Mouse (Mus musculus) natural killer cell, adult 2 months (primary cell): ENCODE measurements around the gene Isy1.
A peak's percentile ranks its signal among the peaks of the same experiment; 100 is the strongest.

Experiments
- DNase-seq, 2 experiments: peaks; one replicate each; pipeline ENCODE4 v3.0.0; 2022; ENCODE audit warnings: low spot score in 2 of 2

Isy1 gene

DNA sequence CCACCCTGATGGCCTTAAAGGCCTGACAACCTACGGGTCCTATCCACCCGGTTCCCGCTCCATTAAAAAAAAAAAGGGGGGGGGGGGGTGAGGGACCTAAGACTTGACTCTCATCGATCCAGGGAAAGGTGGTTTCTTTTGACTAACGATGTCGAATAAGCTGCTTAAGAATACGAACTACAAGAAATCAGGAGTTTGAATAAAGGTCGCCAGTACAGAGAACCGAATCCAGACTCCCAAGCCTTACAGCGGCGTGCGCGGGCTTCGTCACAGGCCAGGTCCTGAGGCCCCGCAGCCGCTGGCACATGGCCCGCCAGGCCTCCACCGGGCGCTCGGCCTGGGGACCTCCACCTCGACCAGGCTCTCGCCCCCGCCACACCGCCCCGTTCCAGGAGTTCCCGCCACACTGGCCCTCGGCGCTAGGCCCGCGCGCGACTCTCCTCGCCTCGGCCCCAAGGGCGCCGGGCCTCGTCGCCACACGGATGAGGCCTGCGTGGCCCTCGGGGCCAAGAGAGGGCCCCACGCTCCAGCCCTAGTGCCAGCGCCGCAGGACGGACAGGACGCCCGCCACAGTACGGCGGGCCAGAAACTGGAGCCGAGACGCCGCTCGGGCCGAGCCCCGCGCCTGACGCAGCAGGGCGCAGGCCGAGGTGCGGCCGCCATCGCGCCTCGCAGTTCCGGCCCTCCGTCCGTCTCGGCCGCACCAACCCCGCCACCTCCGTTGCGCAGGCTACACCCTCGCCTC lies 11.7 kb upstream of the Isy1 start:
- peak in 1 of 2 experiments; percentile 27 for DNase-seq

DNA sequence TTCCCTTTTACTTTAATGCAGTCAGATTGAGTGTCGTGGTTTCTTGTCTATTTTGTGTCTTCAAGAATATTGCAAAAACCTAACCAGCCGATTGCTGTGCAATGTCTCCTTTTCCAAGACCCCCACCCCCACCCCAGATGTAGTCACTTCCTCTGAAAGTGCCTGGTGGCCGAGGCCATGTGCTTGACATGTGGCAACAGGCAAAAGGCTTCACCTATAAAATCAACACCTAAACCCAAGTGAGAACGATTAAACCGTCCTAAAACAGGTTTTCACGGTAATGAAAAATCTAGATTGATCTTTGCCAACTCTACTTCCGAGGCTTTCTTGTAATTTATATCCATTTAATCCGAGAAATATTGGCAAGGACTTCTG lies 11.2 kb upstream of the Isy1 start:
- peak in 1 of 2 experiments; percentile 17 for DNase-seq

DNA sequence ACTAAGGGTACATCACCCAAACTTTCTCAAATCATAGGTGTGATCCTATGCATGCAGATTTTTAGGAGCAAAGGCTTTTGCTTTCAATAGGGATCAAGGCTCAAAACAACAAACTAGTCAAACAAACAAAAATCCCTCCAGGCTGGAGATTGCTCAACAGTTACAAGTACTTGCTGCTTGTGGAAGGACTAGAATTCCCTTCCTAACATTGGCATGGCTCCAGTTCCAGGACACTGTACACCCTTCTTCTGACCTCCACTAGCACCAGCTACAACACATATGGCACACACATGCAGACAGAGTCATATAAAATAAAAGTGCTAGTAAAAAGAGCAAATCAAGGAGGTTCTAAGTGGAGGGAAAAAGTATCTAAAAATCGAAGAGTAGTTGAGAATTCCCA lies 8.2 kb upstream of the Isy1 start:
- DNase-seq, result no peak

DNA sequence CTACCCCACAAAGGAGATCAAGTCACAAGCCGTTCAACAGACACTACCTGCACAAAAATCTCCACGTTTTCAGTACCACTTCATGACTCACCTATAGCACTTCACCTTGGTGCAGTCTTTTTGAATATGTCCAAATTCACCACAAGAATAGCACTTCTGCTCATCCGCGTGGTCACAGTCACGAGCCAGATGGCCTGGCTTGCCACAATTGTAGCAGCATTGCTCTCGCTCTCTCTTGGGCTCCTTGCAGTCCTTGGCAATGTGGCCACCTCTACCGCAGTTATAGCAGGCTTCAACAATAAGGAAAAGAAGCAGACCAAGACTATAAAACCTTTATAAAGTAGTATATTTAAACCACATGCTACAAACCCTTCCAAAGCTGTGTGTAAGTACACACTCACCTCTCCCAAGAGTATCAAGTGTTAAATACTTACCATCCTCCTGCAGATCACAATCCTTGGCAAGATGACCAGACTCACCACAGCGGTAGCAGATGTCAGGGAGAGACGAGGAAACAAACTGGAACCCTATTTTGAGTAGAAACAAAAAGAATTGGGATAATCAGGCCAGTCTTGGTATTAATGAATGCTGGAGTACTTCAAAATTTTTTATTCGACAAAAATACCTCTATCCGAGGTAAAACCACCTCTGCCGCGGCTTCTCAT lies 6.6 kb upstream of the Isy1 start:
- no peak for DNase-seq

DNA sequence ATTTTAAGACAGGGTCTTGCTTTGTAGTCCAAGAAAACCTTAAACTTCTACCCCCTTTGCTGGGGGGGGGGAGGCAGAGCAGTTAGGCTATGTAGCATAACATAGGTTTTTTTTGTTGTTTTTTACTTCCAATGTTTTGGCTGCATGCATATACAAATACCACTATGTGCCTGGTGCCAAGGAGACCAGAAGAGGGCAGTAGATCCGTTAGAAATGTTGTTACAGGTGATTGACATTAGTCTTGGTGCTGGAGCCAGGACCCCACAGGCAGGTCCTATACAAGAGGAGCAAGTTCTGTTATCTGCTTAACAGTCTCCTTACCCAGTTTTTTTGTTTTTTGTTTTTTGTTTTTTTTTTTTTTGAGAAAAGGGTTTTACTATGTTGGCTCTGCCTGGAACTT lies 3.7 kb upstream of the Isy1 start:
- peak; percentile 13 to 18 for DNase-seq

DNA sequence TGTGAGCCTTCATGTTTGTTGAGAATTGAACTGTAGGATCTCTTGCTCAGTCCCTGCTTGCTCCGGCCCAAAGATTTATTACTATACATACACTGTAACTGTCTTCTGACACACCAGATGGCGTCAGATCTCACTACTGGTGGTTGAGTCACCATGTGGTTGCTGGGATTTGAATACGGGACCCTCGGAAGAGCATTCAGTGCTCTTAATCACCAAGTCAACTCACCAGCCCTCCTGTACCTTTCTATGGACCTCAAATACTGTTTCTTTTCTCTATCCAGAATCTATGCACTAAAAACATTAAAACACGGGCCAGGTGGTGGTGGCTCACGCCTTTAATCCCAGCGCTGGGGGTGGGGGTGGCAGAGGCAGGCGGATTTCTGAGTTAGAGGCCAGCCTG lies 3.0 kb upstream of the Isy1 start:
- DNase-seq, result no peak

DNA sequence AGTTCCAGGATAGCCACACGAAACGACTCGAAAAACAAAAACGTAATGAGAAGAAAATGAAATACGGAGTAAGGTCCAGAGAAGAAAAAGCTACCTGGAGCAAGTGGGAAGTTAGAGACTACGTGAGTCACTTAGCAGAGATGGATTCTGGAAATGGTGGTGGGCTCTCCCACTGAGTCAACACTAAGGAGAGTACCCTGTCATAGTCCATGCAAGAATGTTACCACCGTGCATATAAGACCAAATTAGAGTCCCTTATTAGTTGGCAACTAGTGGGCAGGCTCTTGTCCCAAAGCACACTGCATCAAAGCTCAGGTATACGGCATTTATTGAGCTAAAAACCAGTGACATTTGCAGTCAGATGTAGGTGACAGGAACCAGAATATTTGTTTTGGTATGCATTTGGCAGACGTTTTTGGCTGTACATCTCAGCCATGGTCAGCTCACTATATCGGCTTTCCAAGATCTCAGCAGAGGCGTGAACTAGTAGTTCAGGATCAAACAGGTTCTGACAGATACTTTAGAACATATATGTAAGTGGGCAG lies 1.3 kb upstream of the Isy1 start:
- DNase-seq, result no peak

DNA sequence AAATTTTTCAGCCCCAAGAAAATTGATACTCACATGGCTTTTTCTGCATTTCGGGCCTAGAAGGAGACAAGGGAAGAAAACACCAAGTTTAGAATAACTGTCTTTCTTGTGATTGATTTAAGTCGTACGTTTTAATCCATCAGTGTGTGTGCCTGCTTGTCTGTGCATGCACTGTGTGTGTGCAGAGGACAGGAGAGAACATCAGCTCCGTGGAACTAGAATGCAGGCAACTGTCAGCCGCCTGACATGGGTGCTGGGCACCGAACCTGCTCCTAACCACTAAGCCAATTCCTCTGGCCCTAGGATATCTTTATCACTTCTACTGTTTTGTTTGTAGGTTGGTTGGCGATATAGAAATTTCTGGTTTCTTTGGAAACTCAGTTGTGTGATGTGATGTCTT lies 2.9 kb downstream of the Isy1 start, which contains the start of gene Gm45140:
Gm45140 (minus strand) TSS at position 101 of the 400 bp plus-strand sequence.
- DNase-seq, result no peak

DNA sequence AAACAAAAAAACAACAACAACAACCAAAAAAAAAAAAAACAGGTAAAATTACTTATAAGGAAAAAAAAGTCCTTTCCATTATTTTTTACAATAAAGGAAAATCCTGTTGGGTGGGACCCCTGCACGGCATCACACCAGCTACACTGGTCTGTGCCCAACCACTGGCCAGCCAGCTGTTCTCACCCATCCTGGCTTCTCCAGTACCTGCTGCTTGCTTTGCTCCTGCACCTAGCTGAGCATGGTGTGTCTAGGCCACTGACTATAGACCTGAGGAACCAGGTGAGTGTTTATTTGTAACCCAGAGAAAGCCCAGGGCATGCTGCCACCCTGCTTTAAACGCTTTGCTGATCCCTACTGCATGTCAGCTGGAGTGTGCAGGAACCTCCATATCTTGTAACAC lies 18.2 kb downstream of the Isy1 start:
- DNase-seq, result no peak

DNA sequence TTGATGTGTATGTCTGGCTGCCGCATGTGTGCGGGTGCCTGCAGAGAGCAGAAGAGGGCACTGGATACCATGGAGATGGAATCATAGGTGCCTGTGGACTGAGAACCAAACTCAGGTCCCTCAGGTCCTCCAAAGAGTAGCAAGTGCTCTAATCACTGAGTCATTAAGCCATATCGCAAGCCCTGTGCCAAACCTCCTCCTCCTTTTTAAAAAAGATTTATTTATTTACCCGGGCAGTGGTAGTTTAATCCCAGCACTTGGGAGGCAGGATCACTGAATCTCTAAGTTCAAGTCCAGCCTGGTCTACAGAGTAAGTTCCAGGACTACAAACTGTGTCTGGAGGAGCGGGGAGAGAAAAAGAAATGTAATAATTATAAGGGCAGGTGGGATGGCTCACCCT lies 24.1 kb downstream of the Isy1 start:
- no peak for DNase-seq

DNA sequence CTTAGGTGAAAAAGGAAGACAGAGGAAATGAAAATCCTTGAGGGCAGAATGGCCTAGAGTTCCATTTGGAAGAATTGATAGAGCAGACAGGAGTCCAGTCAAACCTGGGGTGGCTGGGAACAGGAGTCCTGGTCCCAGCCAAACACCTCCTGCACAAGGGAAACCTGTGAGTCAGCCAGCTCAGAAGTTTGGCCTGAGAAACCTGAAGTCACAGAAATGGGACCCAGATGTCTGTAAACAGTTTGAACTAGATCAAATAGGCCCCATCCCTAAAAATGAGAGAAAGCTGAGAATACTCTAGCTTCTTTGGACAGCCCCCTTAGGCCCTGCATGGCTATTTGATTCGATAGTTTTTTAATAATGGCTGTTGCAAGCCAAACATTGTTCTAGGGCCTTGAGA lies 25.9 kb downstream of the Isy1 start:
- DNase-seq, result no peak

DNA sequence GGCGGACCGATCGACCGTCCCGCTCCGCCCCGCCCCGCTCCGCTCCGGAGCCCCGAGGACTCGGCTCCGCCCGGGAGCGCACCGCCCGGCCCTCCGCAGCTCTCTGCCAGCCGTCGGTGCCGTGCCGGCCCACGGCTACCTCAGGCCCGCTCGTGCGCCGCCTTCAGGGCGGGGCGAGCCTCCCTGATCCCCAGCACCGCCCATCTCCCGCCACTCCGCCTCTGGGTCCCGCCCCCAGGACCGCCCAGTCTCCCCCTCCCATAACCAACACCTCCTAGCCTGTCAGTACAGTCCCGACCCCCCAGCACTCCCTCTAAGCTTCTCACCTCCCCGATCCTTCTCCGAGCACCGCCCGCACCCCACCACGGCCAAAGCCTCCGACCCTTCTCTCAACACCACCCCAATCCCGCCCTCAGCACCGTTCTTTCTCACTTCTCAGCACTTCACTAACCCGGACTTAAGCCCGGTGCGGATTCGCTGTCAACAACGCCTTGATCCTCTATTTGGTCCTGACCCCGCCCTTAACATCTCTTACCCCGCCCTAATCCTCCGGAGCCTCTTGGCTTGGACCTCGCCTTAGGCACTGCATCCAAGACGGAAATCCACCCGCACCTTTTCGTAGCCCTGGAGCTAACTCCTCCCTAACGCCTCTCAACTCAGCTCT lies 26.8 kb downstream of the Isy1 start, which contains the start of gene Rab43:
Rab43 (minus strand) TSS at position 490 of the 664 bp plus-strand sequence.
- peak; percentile 79 to 85 for DNase-seq

DNA sequence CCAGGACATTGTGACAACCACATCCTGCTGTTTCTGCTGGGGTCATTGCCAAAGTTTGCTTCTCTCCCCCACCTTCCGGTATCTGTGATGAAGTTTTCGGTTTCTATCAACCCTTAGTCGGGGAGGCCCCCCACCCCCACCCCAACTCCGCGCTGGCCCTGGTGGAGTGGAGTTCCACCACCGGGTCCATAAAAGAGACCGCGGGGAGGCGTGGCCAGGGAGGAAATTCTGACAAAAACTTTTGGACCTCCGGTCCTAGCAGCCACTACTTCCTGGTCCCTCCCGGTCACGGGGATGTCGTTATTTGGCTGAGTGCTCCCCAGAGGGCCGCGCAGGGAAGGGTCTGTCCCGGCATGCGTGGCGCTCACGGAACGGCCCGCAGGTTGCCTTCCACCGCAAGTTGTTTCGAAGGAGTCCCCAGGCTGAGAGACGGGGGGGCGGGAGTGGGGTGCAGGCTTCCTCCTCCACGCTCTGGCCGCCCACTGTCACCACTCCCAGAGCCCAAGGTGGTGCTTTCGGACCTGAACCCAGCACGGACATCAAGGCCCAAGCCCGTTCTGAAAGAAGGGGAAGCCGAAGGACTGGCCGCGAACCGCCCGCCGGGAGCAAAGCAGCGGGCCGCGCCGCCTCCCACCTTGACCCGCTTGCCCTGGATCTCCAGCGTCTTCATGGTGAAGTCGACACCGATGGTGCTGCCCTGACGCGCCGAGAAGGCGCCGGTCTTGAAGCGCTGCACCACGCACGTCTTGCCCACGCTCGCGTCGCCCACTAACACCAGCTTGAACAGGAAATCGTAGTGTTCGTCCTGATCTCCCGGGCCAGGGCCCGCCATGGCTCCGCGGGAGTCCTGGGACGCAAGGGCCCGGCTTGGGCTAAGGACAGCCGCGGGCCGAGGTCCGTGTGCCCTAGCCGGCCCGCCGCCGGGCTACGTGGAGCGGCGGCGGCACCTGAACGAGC lies 27.6 kb downstream of the Isy1 start:
- peak; percentile 63 to 65 for DNase-seq

DNA sequence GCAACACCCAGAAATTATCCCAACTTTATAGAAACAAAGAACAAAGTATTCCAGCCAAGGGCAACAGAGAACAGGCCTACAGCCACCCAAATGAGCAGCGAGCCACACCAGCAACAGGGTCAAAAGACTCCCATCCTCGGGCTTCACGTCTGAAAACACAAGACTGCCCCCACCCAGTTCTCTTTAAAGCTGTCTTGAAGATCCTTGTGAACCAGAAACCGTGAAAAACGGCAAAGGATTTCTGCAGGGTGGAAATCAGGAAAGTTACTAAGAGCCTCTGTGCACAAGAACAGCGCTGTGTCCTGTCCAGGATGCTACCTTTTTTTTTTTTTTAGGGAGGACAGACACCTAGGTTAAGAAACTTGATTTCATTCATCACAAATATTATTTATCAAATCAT lies 28.3 kb downstream of the Isy1 start:
- DNase-seq, result peak in 1 of 2 experiments; percentile 17

DNA sequence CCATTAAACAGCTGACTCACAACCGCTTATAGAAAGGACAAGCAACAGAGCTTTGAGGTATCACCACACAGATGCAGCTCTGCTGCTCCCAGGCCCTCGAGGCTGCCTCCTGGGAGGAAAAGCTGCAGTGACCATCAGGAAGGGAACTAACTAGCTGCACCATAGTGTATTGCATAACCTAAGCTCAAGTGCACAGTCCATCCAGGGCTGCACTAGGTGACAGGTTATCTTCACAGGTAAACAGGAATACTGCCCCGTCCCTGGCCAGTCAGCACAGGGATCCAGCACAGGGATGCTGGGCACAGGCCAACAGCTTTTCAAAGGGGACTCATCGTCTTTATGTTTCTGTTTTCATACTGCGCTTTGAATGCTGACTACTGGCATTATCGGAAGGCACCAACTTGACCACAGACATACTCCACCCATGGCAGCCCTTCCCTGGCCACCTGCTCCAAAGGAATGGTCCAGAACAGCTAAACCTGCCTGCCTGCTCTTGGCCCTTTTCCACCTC lies 28.9 kb downstream of the Isy1 start:
- no peak for DNase-seq

DNA sequence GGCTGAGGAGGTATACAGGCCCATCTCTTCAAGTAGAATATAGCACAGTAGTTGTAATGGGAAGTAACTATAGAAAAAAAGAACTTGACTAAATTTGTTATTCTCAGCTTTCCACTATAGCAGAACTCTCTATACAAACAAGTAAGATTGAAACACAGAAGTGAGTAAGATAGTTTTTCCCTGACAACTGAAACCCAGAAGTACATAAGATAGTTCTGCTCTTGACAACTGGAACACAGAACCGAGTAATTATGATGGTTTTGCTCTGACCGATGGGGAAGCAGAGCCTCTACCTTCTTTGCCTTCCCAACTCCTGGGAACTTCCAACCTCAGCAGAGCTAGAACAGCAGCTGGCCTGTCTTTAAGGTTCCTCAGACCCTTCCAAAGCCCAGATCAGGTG lies 29.5 kb downstream of the Isy1 start:
- no peak for DNase-seq

DNA sequence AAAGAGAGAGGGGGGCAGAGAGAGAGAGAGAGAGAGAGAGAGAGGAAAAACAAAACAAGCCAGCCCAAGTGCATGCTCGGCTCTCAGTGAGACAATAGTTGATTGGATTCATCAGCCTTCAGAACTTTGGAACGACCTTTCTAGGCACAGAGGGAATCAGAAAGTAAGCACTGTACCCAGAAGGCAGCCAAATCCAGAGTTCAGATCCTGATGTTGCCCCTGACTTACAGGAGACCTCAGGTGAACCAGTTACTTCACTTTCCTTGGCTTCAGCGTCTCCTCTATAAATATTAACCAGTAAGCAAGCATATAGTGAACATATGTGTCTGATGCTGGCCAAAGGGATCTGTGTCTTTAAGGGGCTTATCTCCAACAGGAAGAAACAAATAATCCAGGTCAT lies 30.1 kb downstream of the Isy1 start:
- no peak for DNase-seq

DNA sequence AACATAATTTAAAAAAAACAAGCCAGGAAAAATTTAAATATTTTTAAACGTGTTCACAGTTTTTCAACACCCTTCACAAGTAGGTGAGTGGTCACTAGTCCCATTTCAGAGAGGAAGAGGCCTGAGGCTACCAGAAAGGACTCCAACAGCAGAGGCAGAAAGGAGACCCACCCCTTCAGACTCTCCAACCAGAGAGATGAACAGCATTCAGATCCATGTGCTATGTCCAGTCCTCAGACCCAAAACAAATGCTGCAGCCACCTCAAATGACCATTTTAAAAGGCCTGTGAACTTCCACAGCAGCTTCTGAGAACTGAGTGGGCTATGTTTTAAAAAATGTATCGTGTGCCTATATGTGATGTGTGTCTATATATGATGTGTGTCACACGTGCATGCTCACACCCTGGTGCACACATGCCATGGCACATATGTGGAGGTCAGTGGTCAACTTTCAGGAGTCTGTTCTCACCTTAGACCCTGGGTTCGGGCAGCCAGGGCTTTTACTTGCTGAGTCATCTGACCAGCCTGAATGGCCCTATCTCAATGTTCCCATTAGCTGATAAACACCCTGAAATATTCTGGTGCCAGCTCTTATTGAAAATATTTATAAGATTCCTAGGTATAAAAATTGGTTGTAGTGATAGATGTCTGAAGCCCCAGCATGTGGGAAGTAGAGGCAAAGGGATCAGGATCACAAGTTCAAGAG lies 30.7 kb downstream of the Isy1 start:
- DNase-seq, result no peak

DNA sequence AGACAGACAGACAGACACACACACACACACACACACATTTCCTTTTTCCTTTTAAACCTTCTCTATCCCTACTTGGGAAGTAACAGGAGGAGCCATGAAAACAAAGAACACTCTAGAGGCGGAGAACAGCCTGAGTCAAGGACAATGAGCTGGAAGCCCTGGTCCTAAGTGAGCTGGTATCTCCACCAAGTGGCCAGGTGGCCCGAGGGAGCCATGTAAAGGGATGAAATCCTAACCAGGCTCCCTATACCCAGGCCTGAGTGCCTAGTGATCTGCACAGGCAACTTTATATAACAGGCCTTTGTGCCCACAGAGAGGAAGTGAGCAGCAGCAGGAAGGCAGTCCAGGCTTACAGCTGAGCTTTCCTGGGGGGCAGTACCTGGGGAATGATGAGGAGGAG lies 31.7 kb downstream of the Isy1 start:
- no peak for DNase-seq

DNA sequence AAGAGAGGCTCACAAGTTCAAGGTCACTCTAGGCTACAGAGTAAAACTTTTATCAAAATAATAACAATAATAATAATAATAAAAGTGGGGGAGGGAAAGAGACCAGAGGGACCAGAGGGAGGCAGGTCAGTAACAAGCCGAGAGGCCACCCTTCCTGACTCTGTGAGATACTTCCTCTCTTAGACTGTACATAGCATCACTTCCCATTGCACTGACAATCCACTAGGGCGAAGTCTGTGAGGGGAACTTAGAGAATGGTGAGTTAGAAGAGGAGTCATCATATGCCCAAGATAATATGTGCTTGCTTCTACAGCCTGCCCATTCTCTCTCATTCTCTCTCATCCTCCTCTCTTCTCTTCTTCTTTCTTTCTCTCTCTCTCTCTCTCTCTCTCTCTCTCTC lies 32.6 kb downstream of the Isy1 start:
- DNase-seq, result peak in 1 of 2 experiments; percentile 26

DNA sequence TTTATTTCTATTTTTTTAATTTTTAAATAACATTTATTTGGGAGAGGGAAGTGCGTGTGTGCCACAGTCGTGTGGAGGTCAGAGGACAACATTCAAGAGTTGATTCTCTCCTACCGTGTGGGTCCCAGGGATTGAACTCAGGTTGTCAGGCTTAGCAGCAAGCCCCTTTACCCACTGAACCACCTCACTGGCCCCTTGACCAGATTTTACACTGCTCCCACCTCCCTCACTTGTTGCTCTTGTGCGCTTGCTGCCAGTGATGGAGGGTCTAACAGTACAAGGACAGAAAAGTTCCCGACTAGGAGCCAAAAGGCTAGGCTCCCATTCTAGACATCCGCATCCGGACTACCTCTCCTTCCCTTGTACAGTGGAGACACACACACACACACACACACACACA lies 33.1 kb downstream of the Isy1 start:
- DNase-seq, result no peak
